Mouse (Mus musculus): ENCODE data around the gene Tex19.2. TPM values are rescaled to one million over a fixed set of nuclear protein-coding genes. Genes with fewer than 3 reads are reported as not detected.
A peak's percentile ranks its signal among the peaks of the same experiment; 100 is the strongest.
"Not testable (repeated sequence)": the region's sequence is repeated elsewhere in the genome, so short reads cannot be mapped to it uniquely, and the experiment has no call there.

The Tex19.2 gene
- polyA plus RNA-seq, 1 experiment from 2014 or later, result not detected

DNA sequence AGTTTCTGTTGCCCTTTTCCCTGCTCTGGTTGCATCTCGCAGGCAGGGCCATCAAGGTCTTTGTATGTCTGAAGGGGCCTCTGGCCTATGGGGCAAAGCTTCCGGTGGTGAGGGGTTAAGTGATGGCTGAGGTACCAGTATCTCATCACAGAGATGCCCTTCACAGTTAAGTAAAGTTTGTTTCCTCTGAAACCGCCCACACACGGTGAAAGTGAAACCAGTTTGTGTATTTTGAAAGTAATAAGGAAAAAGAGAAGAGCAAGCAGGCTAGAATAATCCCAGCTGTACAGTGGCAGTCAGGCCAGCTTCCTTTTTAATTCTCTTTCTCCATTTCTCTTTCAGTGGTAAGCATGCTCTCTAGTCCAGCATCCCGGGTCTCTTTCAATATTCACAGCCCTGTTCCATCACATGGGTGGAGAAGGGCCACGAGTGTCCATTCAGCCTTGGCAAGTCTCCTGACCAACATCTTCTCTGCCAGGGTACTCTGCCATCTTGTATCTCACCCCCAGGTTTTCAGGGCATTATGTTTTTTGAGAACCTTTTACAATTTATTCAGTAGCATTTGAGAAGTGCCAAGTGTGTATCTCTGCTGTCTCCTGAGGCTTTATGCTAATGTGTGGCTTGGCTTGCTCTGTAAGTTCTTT is 35.5 kb downstream of the Tex19.2 start:
- ATAC-seq (replicated peaks; ENCODE audit: extremely low read depth, insufficient read depth, low FRiP score), result no peak
- no peaks in the 10 kb centered on the region for H3K4me1 ChIP-seq (ENCODE audit: control insufficient read depth, insufficient read depth, low read length)
- no peak overlapping the region for H3K4me2 ChIP-seq (ENCODE audit: low read depth, low read length)
- no peak overlapping the region for H3K4me3 ChIP-seq (ENCODE audit: low read length)
- no peaks in the 10 kb centered on the region for H3K27me3 ChIP-seq (ENCODE audit: control insufficient read depth, insufficient read depth, low read length)
- H3K36me3 ChIP-seq (ENCODE audit: control insufficient read depth, insufficient read depth), result no peaks in the 10 kb centered on the region
- WGBS, result 57% methylated on average over 6 of the region's 6 CpGs
- 0 out of 2 replicates have a peak overlapping the region, but pooled peaks have one; percentile 23 for H3K27ac ChIP-seq (ENCODE audit: low read length)
- H3K9ac ChIP-seq (ENCODE audit: low read length), result no peak overlapping the region
- no peaks in the 10 kb centered on the region for H3K9me3 ChIP-seq (replicated peaks; ENCODE audit: control insufficient read depth, low read length)

DNA sequence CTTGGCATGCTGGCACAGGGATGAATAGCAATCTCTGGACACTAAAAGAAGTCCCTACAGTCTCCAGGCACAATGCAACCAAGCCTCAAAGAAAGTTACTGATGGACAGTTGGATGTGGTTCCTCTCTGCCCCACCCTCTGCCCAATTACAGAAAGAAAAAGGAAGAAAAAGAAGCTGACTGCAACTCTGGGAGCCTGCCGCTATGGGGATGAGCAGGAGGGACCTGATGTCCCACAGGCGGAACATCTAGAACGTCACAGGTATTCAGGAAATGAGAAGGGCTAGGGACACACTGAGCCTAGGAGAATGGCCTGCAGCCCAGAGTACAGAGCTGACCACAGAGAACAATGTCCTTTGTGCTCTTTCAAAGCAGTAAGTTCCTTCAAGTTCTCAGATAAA is 36.2 kb downstream of the Tex19.2 start:
- H3K9me3 ChIP-seq (replicated peaks; ENCODE audit: control insufficient read depth, low read length), result no peaks in the 10 kb centered on the region
- H3K27me3 ChIP-seq (ENCODE audit: control insufficient read depth, insufficient read depth, low read length), result no peaks in the 10 kb centered on the region
- ATAC-seq (replicated peaks; ENCODE audit: extremely low read depth, insufficient read depth, low FRiP score), result no peak
- H3K27ac ChIP-seq (ENCODE audit: low read length), result no peak overlapping the region
- H3K4me1 ChIP-seq (ENCODE audit: control insufficient read depth, insufficient read depth, low read length), result no peaks in the 10 kb centered on the region
- no peak overlapping the region for H3K4me3 ChIP-seq (ENCODE audit: low read length)
- H3K9ac ChIP-seq (ENCODE audit: low read length), result no peak overlapping the region
- no peak overlapping the region for H3K4me2 ChIP-seq (ENCODE audit: low read depth, low read length)
- WGBS, result 86% methylated on average over 3 of the region's 3 CpGs
- H3K36me3 ChIP-seq (ENCODE audit: control insufficient read depth, insufficient read depth), result no peaks in the 10 kb centered on the region

DNA sequence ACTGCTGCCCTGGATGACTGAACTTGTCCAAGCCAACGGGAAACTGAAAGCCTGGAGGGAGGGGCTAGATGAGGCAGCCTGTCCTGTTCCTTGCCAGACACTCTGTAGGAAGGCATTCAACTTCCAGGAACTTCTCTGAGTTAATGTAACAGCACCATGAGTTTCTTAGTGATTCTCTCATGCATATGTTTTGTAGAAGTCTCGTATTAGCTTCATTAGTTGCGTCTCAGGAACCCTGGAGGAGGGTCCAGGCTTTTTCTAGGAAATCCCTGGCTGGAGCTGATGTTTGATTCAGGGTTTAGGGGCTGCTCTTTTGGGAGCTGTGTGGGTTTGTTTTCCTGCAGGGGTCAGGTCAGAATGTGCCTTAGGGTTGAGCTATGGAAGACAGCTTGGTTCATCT is 37.4 kb downstream of the Tex19.2 start, which contains the start of gene Sectm1a:
Gene Sectm1a, minus strand, starts transcription at position 101 of the 400 bp plus-strand sequence.
- 67% methylated on average over 3 of the region's 3 CpGs for WGBS
- Histone ChIP-seq H3K4me1 (ENCODE audit: control insufficient read depth, insufficient read depth, low read length) (no peaks in the 10 kb centered on the region), H3K9ac (ENCODE audit: low read length) (no peak within 1 kb of the TSS), H3K27me3 (ENCODE audit: control insufficient read depth, insufficient read depth, low read length) (no peaks in the 10 kb centered on the region), H3K4me3 (ENCODE audit: low read length) (no peak within 1 kb of the TSS), H3K27ac (ENCODE audit: low read length) (no peak within 1 kb of the TSS), H3K4me2 (ENCODE audit: low read depth, low read length) (no peak within 1 kb of the TSS), H3K36me3 (ENCODE audit: control insufficient read depth, insufficient read depth) (no peaks in the 10 kb centered on the region), H3K9me3 (replicated peaks; ENCODE audit: control insufficient read depth, low read length) (no peaks in the 10 kb centered on the region)
- ATAC-seq (replicated peaks; ENCODE audit: extremely low read depth, insufficient read depth, low FRiP score), result peak; percentile 37; the same call in 1 of the 2 replicates

DNA sequence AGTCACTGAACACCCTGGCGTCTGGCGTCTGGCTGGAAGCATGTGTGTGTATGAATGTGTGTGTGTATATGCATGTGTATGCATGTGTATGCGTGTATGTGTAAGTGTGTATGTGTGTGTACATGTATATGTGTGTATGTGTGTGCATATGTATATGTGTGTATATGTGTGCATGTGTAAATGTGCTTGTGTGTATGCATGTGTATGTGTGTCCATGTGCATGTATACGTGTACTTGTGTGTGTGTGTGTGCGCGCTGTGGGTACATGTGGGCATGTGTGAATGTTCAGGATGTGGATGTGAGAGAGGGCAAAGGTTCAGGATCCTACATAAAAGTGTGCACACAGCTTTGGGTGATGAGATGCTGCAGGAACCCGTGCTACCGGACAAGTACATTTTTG is 38.1 kb downstream of the Tex19.2 start:
- Histone ChIP-seq H3K9me3 (replicated peaks; ENCODE audit: control insufficient read depth, low read length) (no peaks in the 10 kb centered on the region), H3K27me3 (ENCODE audit: control insufficient read depth, insufficient read depth, low read length) (no peaks in the 10 kb centered on the region), H3K4me1 (ENCODE audit: control insufficient read depth, insufficient read depth, low read length) (no peaks in the 10 kb centered on the region), H3K9ac (ENCODE audit: low read length) (no peak overlapping the region), H3K4me3 (ENCODE audit: low read length) (no peak overlapping the region), H3K36me3 (ENCODE audit: control insufficient read depth, insufficient read depth) (no peaks in the 10 kb centered on the region), H3K27ac (ENCODE audit: low read length) (no peak overlapping the region), H3K4me2 (ENCODE audit: low read depth, low read length) (no peak overlapping the region)
- no peak for ATAC-seq (replicated peaks; ENCODE audit: extremely low read depth, insufficient read depth, low FRiP score)
- 87% methylated on average over 8 of the region's 8 CpGs for WGBS

DNA sequence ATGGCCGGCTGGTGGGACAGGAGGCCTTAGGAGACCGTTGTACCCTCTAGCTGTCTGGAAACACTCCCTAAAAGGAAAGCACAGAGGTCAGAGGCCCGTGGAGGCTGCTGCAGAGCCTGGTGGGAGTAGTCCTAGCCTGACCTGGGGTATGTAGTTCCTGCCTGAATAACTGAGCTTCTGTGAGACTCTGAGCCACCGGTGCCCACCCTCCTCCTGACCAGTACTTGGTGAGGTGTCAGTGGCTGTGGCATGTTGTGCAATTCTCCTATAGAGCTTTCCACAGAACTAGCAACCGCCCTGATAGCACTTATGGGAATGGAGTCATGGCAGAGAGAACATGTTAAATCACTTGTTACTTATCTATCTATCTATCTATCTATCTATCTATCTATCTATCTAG is 42.8 kb downstream of the Tex19.2 start:
- Histone ChIP-seq H3K4me1 (ENCODE audit: control insufficient read depth, insufficient read depth, low read length) (no peaks in the 10 kb centered on the region), H3K4me2 (ENCODE audit: low read depth, low read length) (no peak overlapping the region), H3K9me3 (replicated peaks; ENCODE audit: control insufficient read depth, low read length) (no peaks in the 10 kb centered on the region), H3K9ac (ENCODE audit: low read length) (no peak overlapping the region), H3K36me3 (ENCODE audit: control insufficient read depth, insufficient read depth) (no peaks in the 10 kb centered on the region), H3K27ac (ENCODE audit: low read length) (no peak overlapping the region), H3K27me3 (ENCODE audit: control insufficient read depth, insufficient read depth, low read length) (no peaks in the 10 kb centered on the region), H3K4me3 (ENCODE audit: low read length) (no peak overlapping the region)
- 67% methylated on average over 5 of the region's 5 CpGs for WGBS
- no peak for ATAC-seq (replicated peaks; ENCODE audit: extremely low read depth, insufficient read depth, low FRiP score)

DNA sequence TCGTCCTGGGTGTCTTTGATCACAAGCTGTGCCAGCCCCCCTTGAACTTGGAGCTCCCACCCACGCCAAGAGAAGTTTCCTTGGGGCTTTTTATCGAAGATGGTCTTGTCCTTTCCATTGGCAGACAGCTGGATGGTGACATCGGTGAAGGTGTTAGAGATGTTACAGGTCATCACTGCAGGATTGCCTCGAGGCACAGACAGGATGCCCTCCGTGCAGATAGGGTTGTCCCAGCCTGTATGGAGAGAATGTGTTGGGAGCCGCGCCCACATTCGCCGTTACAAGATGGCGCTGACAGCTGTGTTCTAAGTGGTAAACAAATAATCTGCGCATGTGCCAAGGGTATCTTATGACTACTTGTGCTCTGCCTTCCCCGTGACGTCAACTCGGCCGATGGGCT is 48.8 kb downstream of the Tex19.2 start:
- 90% methylated on average over 11 of the region's 16 CpGs for WGBS

DNA sequence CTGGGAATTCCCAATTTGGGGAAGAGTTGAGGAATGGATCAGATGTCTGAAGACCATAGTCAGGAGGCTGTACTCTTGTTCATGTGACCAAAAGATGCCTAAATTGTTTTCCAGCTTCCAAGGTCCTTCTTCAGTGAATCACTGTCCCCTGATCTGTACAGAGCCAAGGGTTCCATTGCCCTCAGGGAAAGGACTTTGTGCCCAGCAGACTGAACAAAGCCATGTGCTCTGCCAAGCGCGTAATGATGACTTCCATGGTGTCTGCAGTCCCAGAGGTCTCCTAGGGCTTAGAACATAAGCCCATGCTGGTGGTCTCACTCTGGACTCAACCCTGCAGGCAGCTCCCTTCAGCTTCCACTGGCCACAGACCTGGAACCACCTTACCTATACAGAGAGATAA is 50.6 kb downstream of the Tex19.2 start:
- Histone ChIP-seq H3K4me1 (ENCODE audit: control insufficient read depth, insufficient read depth, low read length) (no peaks in the 10 kb centered on the region), H3K4me3 (ENCODE audit: low read length) (no peak overlapping the region), H3K27ac (ENCODE audit: low read length) (no peak overlapping the region), H3K4me2 (ENCODE audit: low read depth, low read length) (no peak overlapping the region), H3K27me3 (ENCODE audit: control insufficient read depth, insufficient read depth, low read length) (no peaks in the 10 kb centered on the region; the same call in 1 of the 2 replicates), H3K36me3 (ENCODE audit: control insufficient read depth, insufficient read depth) (no peaks in the 10 kb centered on the region), H3K9me3 (replicated peaks; ENCODE audit: control insufficient read depth, low read length) (no peaks in the 10 kb centered on the region), H3K9ac (ENCODE audit: low read length) (no peak overlapping the region)
- 92% methylated on average over 2 of the region's 2 CpGs for WGBS
- ATAC-seq (replicated peaks; ENCODE audit: extremely low read depth, insufficient read depth, low FRiP score), result no peak

More for the DNA sequence above, 48.8 kb downstream of the Tex19.2 start:
- not testable (repeated sequence) for H3K36me3 ChIP-seq (ENCODE audit: control insufficient read depth, insufficient read depth); H3K4me1 ChIP-seq (ENCODE audit: control insufficient read depth, insufficient read depth, low read length); ATAC-seq (replicated peaks; ENCODE audit: extremely low read depth, insufficient read depth, low FRiP score); H3K4me2 ChIP-seq (ENCODE audit: low read depth, low read length); H3K27me3 ChIP-seq (ENCODE audit: control insufficient read depth, insufficient read depth, low read length); H3K4me3 ChIP-seq (ENCODE audit: low read length); H3K9ac ChIP-seq (ENCODE audit: low read length); H3K9me3 ChIP-seq (replicated peaks; ENCODE audit: control insufficient read depth, low read length); H3K27ac ChIP-seq (ENCODE audit: low read length)

Other genes with a start within 250 kb of the Tex19.2 start
- 4.0 and 4.5 TPM in 2 replicates for gene Ccdc57, start 185.8 kb downstream of the Tex19.2 start, polyA plus RNA-seq (2015; fragmentation: Nextera tagmentation; extraction: Ambion mirVana)
- gene Slc16a3, start 170.2 kb downstream of the Tex19.2 start, polyA plus RNA-seq (2015; fragmentation: Nextera tagmentation; extraction: Ambion mirVana), result 164 and 206 TPM in 2 replicates
- 68.8 and 76.1 TPM in 2 replicates for gene Csnk1d, start 127.3 kb downstream of the Tex19.2 start, polyA plus RNA-seq (2015; fragmentation: Nextera tagmentation; extraction: Ambion mirVana)
- 2.3 and 3.7 TPM in 2 replicates for gene Cd7, start 79.3 kb downstream of the Tex19.2 start, polyA plus RNA-seq (2015; fragmentation: Nextera tagmentation; extraction: Ambion mirVana)
- gene Sectm1b, start 55.1 kb downstream of the Tex19.2 start, polyA plus RNA-seq (2015; fragmentation: Nextera tagmentation; extraction: Ambion mirVana), result 0.37 TPM in 1 of 2 replicates, not detected in the other
- 0.44 and 0.51 TPM in 2 replicates for gene Sectm1a, start 37.5 kb downstream of the Tex19.2 start, polyA plus RNA-seq (2015; fragmentation: Nextera tagmentation; extraction: Ambion mirVana)
- gene Tex19.1, start 27.5 kb upstream of the Tex19.2 start, polyA plus RNA-seq (2015; fragmentation: Nextera tagmentation; extraction: Ambion mirVana), result not detected in 2 replicates
- gene Uts2r, start 41.6 kb upstream of the Tex19.2 start, polyA plus RNA-seq (2015; fragmentation: Nextera tagmentation; extraction: Ambion mirVana), result 0.24 TPM in 1 of 2 replicates, not detected in the other
- gene Hexdc, start 85.8 kb upstream of the Tex19.2 start, polyA plus RNA-seq (2015; fragmentation: Nextera tagmentation; extraction: Ambion mirVana), result 9.1 and 9.3 TPM in 2 replicates
- 28.2 and 32.7 TPM in 2 replicates for gene Ogfod3, start 86.0 kb upstream of the Tex19.2 start, polyA plus RNA-seq (2015; fragmentation: Nextera tagmentation; extraction: Ambion mirVana)
- gene Cybc1, start 110.6 kb upstream of the Tex19.2 start, polyA plus RNA-seq (2015; fragmentation: Nextera tagmentation; extraction: Ambion mirVana), result 24.5 and 27.1 TPM in 2 replicates
- gene Narf, start 118.6 kb upstream of the Tex19.2 start, polyA plus RNA-seq (2015; fragmentation: Nextera tagmentation; extraction: Ambion mirVana), result 64.9 and 68.4 TPM in 2 replicates
- 4.6 and 6.4 TPM in 2 replicates for gene Foxk2, start 141.3 kb upstream of the Tex19.2 start, polyA plus RNA-seq (2015; fragmentation: Nextera tagmentation; extraction: Ambion mirVana)
- 73.0 and 81.1 TPM in 2 replicates for gene Wdr45b, start 235.8 kb upstream of the Tex19.2 start, polyA plus RNA-seq (2015; fragmentation: Nextera tagmentation; extraction: Ambion mirVana)